In the genomic region with DNA sequence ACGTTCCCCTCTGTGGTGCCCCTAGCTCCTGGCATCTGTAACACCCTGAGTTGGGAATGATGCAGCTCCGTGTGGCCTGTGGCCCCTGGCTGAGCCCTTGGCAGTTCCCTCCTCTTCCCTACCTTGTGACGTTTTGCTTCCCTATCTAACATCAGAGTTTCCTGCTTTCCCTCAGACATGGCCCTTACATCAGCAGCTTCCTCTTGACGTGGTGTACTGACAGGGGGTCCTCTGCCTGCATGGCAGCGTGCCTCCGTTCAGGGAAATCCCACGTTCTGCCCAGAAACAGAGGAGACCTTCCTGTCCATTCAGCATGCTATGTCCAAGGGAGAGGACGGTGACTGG, we compare ENCODE assay signal across 11 mouse cellular contexts.
DNase-seq lines count a peak whose midpoint lies in the region; ATAC-seq and TF ChIP-seq lines count a peak whose summit lies in the region.
"Had no signal": no experiment of that assay in that cellular context is flagged by ENCODE, and none has a peak within 500 bp of the region (broad histone marks: within the 10 kb centered on the region; RNA-seq: fewer than 3 reads in every experiment).

No protein-coding gene starts in this region.

- peaks cover 11% of the 10 kb centered on the region; the same call in 1 of the 2 replicates for H3K4me1 ChIP-seq in embryonic facial prominence, embryonic 14.5 days (ENCODE audit: control insufficient read depth, insufficient read depth, low read length)
- peaks cover 36% of the 10 kb centered on the region for H3K4me1 ChIP-seq in heart, embryonic 15.5 days (replicated peaks)
- peaks cover 23% of the 10 kb centered on the region for H3K4me1 ChIP-seq in lung, postnatal 0 days (ENCODE audit: insufficient read depth, low read depth, low read length)

- TF ChIP-seq EP300 in lung, postnatal 0 days (IDR thresholded peaks at IDR 0.05) = no peak

- H3K9ac ChIP-seq in embryonic facial prominence, embryonic 14.5 days (ENCODE audit: low read depth, low read length) = peak overlapping the region; percentile 8; the same call in 1 of the 2 replicates
- no peak overlapping the region for H3K9ac ChIP-seq in heart, embryonic 15.5 days
- H3K9ac ChIP-seq in lung, postnatal 0 days (replicated peaks; ENCODE audit: low read depth) = 0 out of 2 replicates have a peak overlapping the region, but pooled peaks have one; percentile 3
- H3K9ac ChIP-seq: neural tube, embryonic 12.5 days had no signal

- no peaks in the 10 kb centered on the region for H3K36me3 ChIP-seq in embryonic facial prominence, embryonic 14.5 days (ENCODE audit: control insufficient read depth, insufficient read depth, low read length)
- no peaks in the 10 kb centered on the region for H3K36me3 ChIP-seq in heart, embryonic 15.5 days
- no peaks in the 10 kb centered on the region for H3K36me3 ChIP-seq in lung, postnatal 0 days (ENCODE audit: insufficient read depth, low read length)
- H3K36me3 ChIP-seq: neural tube, embryonic 12.5 days had no signal

- H3K4me2 ChIP-seq in embryonic facial prominence, embryonic 14.5 days (ENCODE audit: low read depth, low read length) = no peak overlapping the region
- H3K4me2 ChIP-seq in heart, embryonic 15.5 days = no peak overlapping the region
- H3K4me2 ChIP-seq in lung, postnatal 0 days (replicated peaks; ENCODE audit: low read depth, low read length) = no peak overlapping the region
- H3K4me2 ChIP-seq: neural tube, embryonic 12.5 days had no signal

- no peaks in the 10 kb centered on the region for H3K27me3 ChIP-seq in embryonic facial prominence, embryonic 14.5 days (replicated peaks; ENCODE audit: control insufficient read depth, insufficient read depth, low read length)
- no peaks in the 10 kb centered on the region for H3K27me3 ChIP-seq in heart, embryonic 15.5 days
- no peaks in the 10 kb centered on the region for H3K27me3 ChIP-seq in lung, postnatal 0 days (replicated peaks; ENCODE audit: insufficient read depth, low read length)
- H3K27me3 ChIP-seq: neural tube, embryonic 12.5 days had no signal

- DNase-seq in kidney, adult 11 months = peak; percentile 9
- no peak for DNase-seq in kidney, postnatal 36 days
- DNase-seq in embryonic facial prominence, embryonic 14.5 days (ENCODE audit: low spot score) = no peak
- peak; percentile 55 for DNase-seq in lung, postnatal 0 days (ENCODE audit: low spot score)
- no peak for DNase-seq in spleen, adult 18-20 months
- DNase-seq in cerebellum, postnatal 10 days = no peak
- DNase-seq: right cerebral cortex, postnatal 14 days had no signal

- H3K27ac ChIP-seq in embryonic facial prominence, embryonic 14.5 days (replicated peaks; ENCODE audit: low read depth, low read length) = 0 out of 2 replicates have a peak overlapping the region, but pooled peaks have one; percentile 48
- peak overlapping the region; percentile 58 for H3K27ac ChIP-seq in heart, embryonic 15.5 days
- peak overlapping the region; percentile 79 for H3K27ac ChIP-seq in lung, postnatal 0 days (ENCODE audit: low read length)
- H3K27ac ChIP-seq: neural tube, embryonic 12.5 days had no signal

- no peak overlapping the region for H3K4me3 ChIP-seq in embryonic facial prominence, embryonic 14.5 days (ENCODE audit: low read depth, low read length)
- no peak overlapping the region for H3K4me3 ChIP-seq in heart, embryonic 15.5 days
- H3K4me3 ChIP-seq in lung, postnatal 0 days (ENCODE audit: low read depth, low read length) = no peak overlapping the region
- H3K4me3 ChIP-seq: neural tube, embryonic 12.5 days had no signal

- 68% methylated on average over 8 of the region's 8 CpGs for WGBS in embryonic facial prominence, embryonic 14.5 days
- WGBS in heart, embryonic 15.5 days = 59% methylated on average over 8 of the region's 8 CpGs
- 47% methylated on average over 8 of the region's 8 CpGs for WGBS in lung, postnatal 0 days

- no peaks in the 10 kb centered on the region for H3K9me3 ChIP-seq in embryonic facial prominence, embryonic 14.5 days (ENCODE audit: control insufficient read depth, low read length)
- H3K9me3 ChIP-seq in heart, embryonic 15.5 days (replicated peaks) = no peaks in the 10 kb centered on the region
- H3K9me3 ChIP-seq in lung, postnatal 0 days (ENCODE audit: low read length) = no peaks in the 10 kb centered on the region
- H3K9me3 ChIP-seq: G1E; neural tube, embryonic 12.5 days had no signal

- no peak for TF ChIP-seq CTCF in lung, postnatal 0 days (IDR thresholded peaks at IDR 0.05)

- ATAC-seq in embryonic facial prominence, embryonic 14.5 days (ENCODE audit: low read depth) = no peak
- no peak for ATAC-seq in heart, embryonic 15.5 days (replicated peaks; ENCODE audit: insufficient number of reproducible peaks, insufficient read depth, low FRiP score, low read depth)
- ATAC-seq in lung, postnatal 0 days = peak; percentile 28
- ATAC-seq: inflammation-experienced regulatory T-cells, adult 6 months had no signal

Comparison
In these comparisons a context has a peak if more than half of its experiments do, and no peak if none do; other contexts are left out.
1. DNase-seq: peak in kidney, adult 11 months (single experiment) and lung, postnatal 0 days (single experiment); none in kidney, postnatal 36 days (0 of 2), embryonic facial prominence, embryonic 14.5 days (single experiment), spleen, adult 18-20 months (0 of 2) and cerebellum, postnatal 10 days (0 of 2).
2. Peak in every context shown above with its lines, with median percentiles within 50 percentile points of each other: H3K27ac ChIP-seq.